Mouse (Mus musculus): ENCODE measurements around the gene Naa80.

Naa80 gene

GRCm38 (mm10) chr9:107598385-107598784 lies 19.7 kb downstream of the Naa80 start:
- no peak for DNase-seq

DNA sequence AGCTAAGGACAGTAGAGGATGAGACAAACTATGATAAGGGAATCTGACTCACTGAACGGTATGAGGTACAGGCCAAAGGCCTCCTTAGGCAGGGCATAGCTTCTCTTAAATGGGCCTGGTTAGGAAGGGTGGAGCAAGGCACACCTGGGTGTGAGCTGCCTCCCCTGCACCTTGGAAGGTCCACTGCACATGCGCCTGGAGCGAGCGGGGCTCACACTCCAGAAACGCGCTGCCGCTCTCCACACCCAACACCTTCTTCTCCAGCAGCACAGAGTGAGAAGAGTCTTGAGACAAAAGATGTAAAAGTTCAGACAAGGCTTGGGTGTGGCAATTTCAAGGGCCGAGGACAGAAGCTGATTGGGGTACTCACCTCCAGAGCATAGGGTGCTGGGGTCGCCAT lies 20.7 kb downstream of the Naa80 start:
- peak; percentile 30 for DNase-seq

- DNase-seq: peak; percentile 75
Measured at GRCm38 (mm10) chr9:107599842-107600241, 21.2 kb downstream of the Naa80 start.

GRCm38 (mm10) chr9:107600745-107601144 lies 22.1 kb downstream of the Naa80 start:
- no peak for DNase-seq

GRCm38 (mm10) chr9:107601275-107601674 lies 22.6 kb downstream of the Naa80 start:
- DNase-seq: no peak

- peak; percentile 88 for DNase-seq
Measured at GRCm38 (mm10) chr9:107602068-107602648, 23.5 kb downstream of the Naa80 start.

GRCm38 (mm10) chr9:107603251-107603650 lies 24.6 kb downstream of the Naa80 start:
- DNase-seq: no peak

DNA sequence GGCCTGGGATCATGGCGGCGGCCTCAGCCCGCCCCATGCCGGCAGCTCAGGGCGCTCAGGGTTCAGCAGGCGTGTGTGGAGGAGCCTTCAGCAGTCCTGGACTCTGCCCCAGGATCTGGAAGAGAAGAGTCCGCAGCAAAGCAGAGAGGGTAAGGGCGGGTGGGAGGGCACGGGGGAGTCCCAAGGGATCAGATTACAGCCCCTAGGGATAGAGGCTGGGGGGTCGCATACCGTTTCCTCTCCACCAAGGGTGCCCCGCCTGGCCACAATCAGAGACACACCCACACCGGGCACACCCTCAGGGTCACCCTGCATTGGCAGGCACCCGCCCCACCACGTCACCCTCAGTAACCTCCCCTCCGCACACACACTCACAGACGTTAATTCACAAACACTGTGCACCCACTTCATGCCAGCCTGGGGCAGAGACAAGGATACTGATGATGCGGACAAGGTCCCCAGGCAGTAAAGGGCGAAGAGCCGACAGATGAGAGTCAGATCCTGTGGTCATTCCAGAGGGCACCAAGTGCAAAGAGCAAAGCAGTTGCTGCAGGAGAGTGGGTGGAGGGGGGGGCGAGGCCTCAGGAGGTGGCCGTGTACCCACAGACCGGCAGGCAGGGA lies 26.5 kb downstream of the Naa80 start:
- no peak for DNase-seq

GRCm38 (mm10) chr9:107606591-107606990 lies 27.9 kb downstream of the Naa80 start:
- no peak for DNase-seq

DNA sequence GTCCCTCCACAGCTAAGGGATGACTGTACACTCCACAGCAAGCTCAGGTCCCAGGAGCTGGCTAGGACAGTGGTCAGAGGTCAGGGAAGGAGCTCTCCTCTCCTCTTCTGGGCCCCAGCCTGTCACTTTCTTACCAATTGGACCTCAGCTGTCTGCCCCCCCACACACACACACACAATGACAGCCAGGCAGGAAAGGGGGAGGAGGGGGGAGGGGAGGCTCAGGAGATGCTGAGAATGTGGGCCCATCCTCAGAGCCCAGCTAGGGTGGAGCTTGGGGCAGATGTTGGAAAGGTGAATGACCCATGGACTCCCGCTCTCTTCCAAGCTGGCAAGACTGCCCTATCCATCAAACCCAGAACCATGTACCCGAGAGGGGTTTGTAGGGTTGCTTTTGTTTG lies 28.3 kb downstream of the Naa80 start:
- no peak for DNase-seq

DNA sequence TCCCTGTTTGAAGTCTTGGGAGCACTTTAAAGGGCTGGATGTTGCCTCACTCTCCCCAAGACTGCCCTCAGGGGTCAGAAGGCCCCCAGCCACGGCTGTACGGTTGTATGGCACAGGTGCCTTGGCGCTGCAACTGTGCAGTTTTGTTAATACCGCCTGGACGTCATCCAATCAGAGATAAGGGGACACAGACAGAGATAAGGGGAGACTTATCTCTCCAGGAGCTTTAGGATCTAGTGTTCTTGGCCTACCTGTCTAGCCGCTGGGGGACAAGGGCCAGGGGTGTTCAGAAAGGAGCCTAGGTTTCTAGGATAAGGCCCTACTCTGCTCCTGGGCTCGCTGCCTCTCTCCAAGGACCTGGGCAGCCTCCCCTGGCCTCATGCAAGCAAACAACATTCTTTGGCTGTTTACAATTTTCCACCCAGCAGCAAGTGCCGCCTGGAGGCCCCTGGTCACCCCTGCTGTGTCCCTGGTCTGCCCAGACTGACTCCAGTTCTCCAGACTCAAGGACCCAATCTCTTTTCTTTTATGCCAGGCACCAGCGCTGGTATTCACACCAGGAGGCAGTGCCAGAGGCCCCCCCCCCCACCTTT lies 29.1 kb downstream of the Naa80 start:
- DNase-seq: no peak

DNA sequence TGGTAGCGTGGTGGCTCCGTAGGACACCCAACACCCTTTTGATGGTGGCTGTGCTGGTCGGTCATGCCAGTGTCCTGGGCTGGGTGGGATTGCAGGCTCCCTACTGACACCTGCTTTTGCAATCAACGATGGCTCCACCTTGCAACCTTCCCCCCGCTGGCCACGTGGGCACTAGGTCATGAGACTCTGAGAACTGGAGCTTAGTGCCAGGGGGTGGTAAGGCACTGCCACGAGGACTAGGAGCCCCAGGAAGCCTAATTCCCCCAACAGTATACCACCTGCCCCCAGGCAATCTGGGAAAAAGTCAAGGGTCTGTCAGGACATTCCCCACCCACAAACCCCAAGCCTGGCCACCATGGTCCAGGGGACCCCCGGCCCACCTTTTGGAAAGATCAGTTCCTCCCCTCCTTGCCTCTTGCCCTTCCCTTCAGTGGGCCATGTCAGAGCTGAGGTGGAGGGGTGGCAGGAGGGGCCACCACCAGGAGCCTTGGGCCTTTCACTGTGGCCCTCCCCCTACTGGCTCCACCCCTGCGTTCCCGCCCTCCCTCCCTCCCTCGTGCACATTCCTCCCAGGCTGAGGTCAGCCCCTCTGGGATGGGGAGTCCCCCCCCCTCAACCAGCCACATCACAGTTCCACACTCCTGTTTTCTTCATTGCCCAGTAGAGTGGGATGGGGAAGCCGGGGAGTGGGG lies 30.2 kb downstream of the Naa80 start, which contains the start of gene Sema3b:
Sema3b (minus strand) TSS at position 489 of the 692 bp plus-strand sequence.
- DNase-seq: no peak

- DNase-seq: no peak
Measured at GRCm38 (mm10) chr9:107609433-107609830, 30.7 kb downstream of the Naa80 start.

GRCm38 (mm10) chr9:107611456-107612190 lies 32.9 kb downstream of the Naa80 start:
- no peak for DNase-seq

GRCm38 (mm10) chr9:107612191-107612944 lies 33.7 kb downstream of the Naa80 start:
- DNase-seq: peak; percentile 98

GRCm38 (mm10) chr9:107612945-107613569 lies 34.4 kb downstream of the Naa80 start:
- DNase-seq: no peak

GRCm38 (mm10) chr9:107615035-107615434 lies 36.3 kb downstream of the Naa80 start:
- peak; percentile 54 for DNase-seq

DNA sequence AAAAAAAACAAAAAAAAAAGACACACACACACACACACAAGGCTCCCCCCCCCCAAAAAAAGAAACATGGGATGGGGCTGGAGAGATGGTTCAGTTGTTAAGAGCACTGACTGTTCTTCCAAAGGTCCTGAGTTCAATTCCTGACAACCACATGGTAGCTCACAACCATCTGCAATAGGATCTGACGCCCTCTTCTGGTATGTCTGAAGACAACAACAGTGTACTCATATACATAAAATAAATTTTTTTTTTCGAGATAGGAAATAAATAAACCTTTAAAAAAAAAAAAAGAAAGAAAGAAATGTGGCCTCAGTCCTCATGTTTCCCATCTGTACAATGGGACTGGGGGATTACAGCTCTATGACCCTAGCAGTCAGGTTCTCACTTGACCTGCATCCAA lies 38.8 kb downstream of the Naa80 start:
- no peak for DNase-seq

- DNase-seq: no peak
Measured at GRCm38 (mm10) chr9:107618098-107618497, 39.4 kb downstream of the Naa80 start.

DNA sequence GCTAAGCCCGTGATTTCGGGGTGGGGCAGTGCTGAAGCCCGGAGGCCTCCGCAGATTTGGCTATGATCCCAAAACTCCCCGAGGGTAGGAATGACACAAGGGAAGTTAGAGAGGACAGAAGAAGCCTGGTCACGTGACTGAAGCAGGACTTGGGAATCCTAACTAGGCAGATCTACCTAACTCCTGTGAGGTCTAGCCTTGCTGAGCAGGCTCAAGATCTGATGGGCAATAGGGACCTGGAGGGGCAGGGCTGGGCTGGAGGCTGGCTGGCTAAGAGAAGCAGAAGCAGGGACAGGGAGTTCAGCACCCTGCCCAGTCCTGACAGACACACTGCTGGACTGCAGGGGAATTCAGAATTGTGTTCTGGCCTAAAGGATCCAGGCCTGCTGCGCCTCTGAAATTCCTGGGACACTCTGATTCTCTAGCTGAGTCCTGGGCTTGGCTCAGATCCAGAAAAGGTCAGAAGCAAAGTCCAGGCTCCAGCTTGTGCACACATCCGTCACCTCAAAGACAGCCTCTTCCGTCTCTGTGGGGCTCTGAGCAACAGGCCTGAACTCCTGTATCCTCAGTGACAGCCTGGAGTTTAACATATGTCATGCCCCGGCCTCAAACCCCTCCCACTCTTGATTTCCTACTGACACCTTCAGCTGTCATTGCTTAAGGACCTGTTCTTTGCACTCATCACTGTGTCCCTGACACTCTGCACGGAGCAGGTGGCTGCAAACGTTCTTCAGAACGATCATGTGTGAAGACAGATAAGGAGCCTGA lies 40.3 kb downstream of the Naa80 start:
- DNase-seq: peak; percentile 59

DNA sequence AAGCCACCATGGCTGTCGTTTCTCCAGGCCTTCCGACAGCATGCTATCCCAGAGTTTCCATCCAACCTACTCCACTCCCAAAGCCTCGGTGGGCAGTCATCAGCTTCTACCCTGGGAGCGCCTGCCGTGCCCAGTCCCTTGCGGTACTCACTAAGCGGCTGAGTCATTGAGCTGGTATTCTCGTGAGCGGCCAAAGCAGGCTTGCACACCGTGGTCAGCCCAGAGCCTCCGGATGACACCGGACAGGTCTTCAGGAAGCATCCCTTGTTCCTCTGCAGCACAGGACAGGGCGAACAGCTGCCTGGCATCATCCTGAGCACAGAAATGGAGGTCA lies 40.8 kb downstream of the Naa80 start:
- DNase-seq: no peak
